Mouse (Mus musculus): ENCODE results near the gene Sdr39u1.

- no peak for TF ChIP-seq HCFC1 (IDR thresholded peaks at IDR 0.05; ENCODE audit: borderline replicate concordance, insufficient read depth, low read length)
- TF ChIP-seq ZNF384 (IDR thresholded peaks at IDR 0.05; ENCODE audit: low read depth, low read length) = no peak
- no peak for TF ChIP-seq CHD2 (IDR thresholded peaks at IDR 0.05; ENCODE audit: low read depth, low read length)
- TF ChIP-seq MAFK (IDR thresholded peaks at IDR 0.05; ENCODE audit: insufficient read depth, low read depth, low read length) = no peak
Observed at GRCm38 (mm10) chr14:55940070-55940800, 40.1 kb upstream of the Sdr39u1 start.
